In genomic region chr19:5014961-5015398, GRCm38 (mm10) we compare ENCODE assay signal across 10 mouse cellular contexts. TPM values are rescaled to one million over a fixed set of nuclear protein-coding genes. Genes with fewer than 3 reads are reported as not detected.
DNase-seq lines count a peak whose midpoint lies in the region; ATAC-seq and TF ChIP-seq lines count a peak whose summit lies in the region.
"Had no signal": no experiment of that assay in that cellular context is flagged by ENCODE, and none has a peak within 500 bp of the region (broad histone marks: within the 10 kb centered on the region; RNA-seq: fewer than 3 reads in every experiment).

No protein-coding gene starts in this region.

- no peak overlapping the region for H3K4me2 ChIP-seq in midbrain, postnatal 0 days (ENCODE audit: low read depth, low read length, poor library complexity, severe bottlenecking)
- H3K4me2 ChIP-seq: hindbrain, embryonic 15.5 days had no signal

- 12% methylated on average over 8 of the region's 8 CpGs for WGBS in midbrain, postnatal 0 days

- H3K4me3 ChIP-seq in midbrain, postnatal 0 days (ENCODE audit: low read depth, low read length) = no peak overlapping the region
- H3K4me3 ChIP-seq: hindbrain, embryonic 15.5 days had no signal

- intact Hi-C loops in left cerebral cortex, postnatal 4 days (cut with DNase I) = no loop called here
- intact Hi-C loops in left cerebral cortex, postnatal 25 days (cut with DNase I) = loop anchor here (5.0 kb wide), 2 partner anchors 33 to 57 kb away; no protein-coding TSS in a partner anchor
- intact Hi-C loops in heart, postnatal 14 days (cut with DNase I) = loop anchor here (5.0 kb wide), 1 partner anchor 57 kb away; no protein-coding TSS in a partner anchor

- peak; percentile 47 for DNase-seq in adrenal gland, postnatal 14 days
- DNase-seq in adrenal gland, postnatal 4 days (ENCODE audit: low spot score in 2 of 2) = no peak
- DNase-seq in left cerebral cortex, postnatal 4 days = peak; percentile 22
- DNase-seq in left cerebral cortex, postnatal 25 days (ENCODE audit: low spot score in 2 of 2) = no peak
- DNase-seq in T-cell, adult 2 months (ENCODE audit: low spot score) = peak; percentile 35
- peak; percentile 20 to 37 for DNase-seq in heart, postnatal 14 days
- peak; percentile 49 for DNase-seq in midbrain, postnatal 0 days (ENCODE audit: low spot score)
- no peak for DNase-seq in urinary bladder, adult 18-20 months (ENCODE audit: low spot score in 2 of 2)

- H3K4me1 ChIP-seq in midbrain, postnatal 0 days (ENCODE audit: insufficient read depth, low read length) = no peaks in the 10 kb centered on the region
- H3K4me1 ChIP-seq: hindbrain, embryonic 15.5 days had no signal

- H3K9ac ChIP-seq in midbrain, postnatal 0 days (replicated peaks; ENCODE audit: low read length, poor library complexity, severe bottlenecking) = no peak overlapping the region
- H3K9ac ChIP-seq: hindbrain, embryonic 15.5 days had no signal

- no peak for ATAC-seq in midbrain, postnatal 0 days (ENCODE audit: low FRiP score)

- H3K36me3 ChIP-seq in midbrain, postnatal 0 days (ENCODE audit: insufficient read depth, low read length) = no peaks in the 10 kb centered on the region
- H3K36me3 ChIP-seq: hindbrain, embryonic 15.5 days had no signal

- no peak overlapping the region for H3K27ac ChIP-seq in midbrain, postnatal 0 days (ENCODE audit: low read depth, low read length)
- H3K27ac ChIP-seq: hindbrain, embryonic 15.5 days had no signal

- no peaks in the 10 kb centered on the region; the same call in 1 of the 2 replicates for H3K27me3 ChIP-seq in midbrain, postnatal 0 days (ENCODE audit: insufficient read depth, low read length)
- H3K27me3 ChIP-seq: hindbrain, embryonic 15.5 days had no signal

- no peaks in the 10 kb centered on the region for H3K9me3 ChIP-seq in midbrain, postnatal 0 days (ENCODE audit: low read length)
- H3K9me3 ChIP-seq: hindbrain, embryonic 15.5 days had no signal

- TF ChIP-seq CTCF in midbrain, postnatal 0 days (IDR thresholded peaks at IDR 0.05) = peak; percentile 70

RNA-seq across cellular contexts. Expression of gene Slc29a2, which starts 8.7 kb away (rescaled TPM):
- total RNA-seq in adrenal gland, postnatal 14 days (2021) = 2.3 and 4.4 TPM in 2 replicates
- total RNA-seq in adrenal gland, postnatal 4 days (2021) = 1 to 10 TPM; 6.6 to 7.2 TPM
- total RNA-seq in left cerebral cortex, postnatal 4 days (2021) = 10 to 100 TPM; 29.5 to 32.1 TPM
- total RNA-seq in left cerebral cortex, postnatal 25 days (2021) = 10 to 100 TPM; 14.1 to 15.0 TPM
- 10 to 100 TPM; 15.2 to 15.3 TPM for total RNA-seq in heart, postnatal 14 days (2021)
- 21.4 and 30.2 TPM in 2 replicates for total RNA-seq in midbrain, postnatal 0 days (2014; rRNA removed)
- polyA plus RNA-seq in midbrain, postnatal 0 days (2015; fragmentation: Nextera tagmentation; extraction: Ambion mirVana) = 19.1 and 21.1 TPM in 2 replicates
- total RNA-seq: neutrophil, adult 5-6 weeks had no signal

RNA-seq across cellular contexts. Expression of gene B4gat1, which starts 23.6 kb away (rescaled TPM):
- total RNA-seq in adrenal gland, postnatal 14 days (2021) = 28.2 and 29.4 TPM in 2 replicates
- 10 to 100 TPM; 48.0 to 49.0 TPM for total RNA-seq in adrenal gland, postnatal 4 days (2021)
- 10 to 100 TPM; 64.1 to 76.4 TPM for total RNA-seq in left cerebral cortex, postnatal 4 days (2021)
- 100 to 1,000 TPM; 126 to 132 TPM for total RNA-seq in left cerebral cortex, postnatal 25 days (2021)
- total RNA-seq in heart, postnatal 14 days (2021) = 10 to 100 TPM; 40.8 to 44.4 TPM
- 136 and 143 TPM in 2 replicates for total RNA-seq in midbrain, postnatal 0 days (2014; rRNA removed)
- polyA plus RNA-seq in midbrain, postnatal 0 days (2015; fragmentation: Nextera tagmentation; extraction: Ambion mirVana) = 172 and 177 TPM in 2 replicates

RNA-seq across cellular contexts. Expression of gene AC124502.3, which starts 23.7 kb away (rescaled TPM):
- 0.56 and 1.5 TPM in 2 replicates for total RNA-seq in adrenal gland, postnatal 14 days (2021)
- 1 to 10 TPM; 1.3 to 2.0 TPM for total RNA-seq in adrenal gland, postnatal 4 days (2021)
- 1 to 10 TPM; 5.3 to 5.5 TPM for total RNA-seq in left cerebral cortex, postnatal 4 days (2021)
- 1 to 10 TPM; 3.6 to 5.2 TPM for total RNA-seq in left cerebral cortex, postnatal 25 days (2021)
- 1 to 10 TPM in 1 of 2 experiments, under 1 TPM in 1; 0.98 to 1.8 TPM for total RNA-seq in heart, postnatal 14 days (2021)
- 3.8 and 12.5 TPM in 2 replicates for total RNA-seq in midbrain, postnatal 0 days (2014; rRNA removed)
- polyA plus RNA-seq in midbrain, postnatal 0 days (2015; fragmentation: Nextera tagmentation; extraction: Ambion mirVana) = 2.2 and 3.7 TPM in 2 replicates

RNA-seq across cellular contexts. Expression of gene Npas4, which starts 24.9 kb away (rescaled TPM):
- total RNA-seq in adrenal gland, postnatal 14 days (2021) = 0.26 TPM in 2 replicates
- under 1 TPM; 0.71 to 0.78 TPM for total RNA-seq in adrenal gland, postnatal 4 days (2021)
- 1 to 10 TPM; 5.5 to 6.8 TPM for total RNA-seq in left cerebral cortex, postnatal 4 days (2021)
- 10 to 100 TPM; 12.4 to 24.4 TPM for total RNA-seq in left cerebral cortex, postnatal 25 days (2021)
- total RNA-seq in heart, postnatal 14 days (2021) = not detected
- 3.4 and 5.9 TPM in 2 replicates for total RNA-seq in midbrain, postnatal 0 days (2014; rRNA removed)
- 0.36 and 0.43 TPM in 2 replicates for polyA plus RNA-seq in midbrain, postnatal 0 days (2015; fragmentation: Nextera tagmentation; extraction: Ambion mirVana)
- total RNA-seq: neutrophil, adult 5-6 weeks had no signal

RNA-seq across cellular contexts. Expression of gene Brms1, which starts 26.2 kb away (rescaled TPM):
- 23.9 and 26.3 TPM in 2 replicates for total RNA-seq in adrenal gland, postnatal 14 days (2021)
- total RNA-seq in adrenal gland, postnatal 4 days (2021) = 10 to 100 TPM; 29.6 to 35.1 TPM
- 10 to 100 TPM; 14.5 to 15.5 TPM for total RNA-seq in left cerebral cortex, postnatal 4 days (2021)
- total RNA-seq in left cerebral cortex, postnatal 25 days (2021) = 10 to 100 TPM; 20.2 to 23.6 TPM
- 10 to 100 TPM; 12.9 to 14.8 TPM for total RNA-seq in heart, postnatal 14 days (2021)
- total RNA-seq in midbrain, postnatal 0 days (2014; rRNA removed) = 2.1 TPM in 1 of 2 replicates, not detected in the other
- 14.3 and 15.3 TPM in 2 replicates for polyA plus RNA-seq in midbrain, postnatal 0 days (2015; fragmentation: Nextera tagmentation; extraction: Ambion mirVana)

Comparison
In these comparisons a context has a peak if more than half of its experiments do, and no peak if none do; other contexts are left out.
1. DNase-seq: peak in adrenal gland, postnatal 14 days (single experiment), left cerebral cortex, postnatal 4 days (single experiment), T-cell, adult 2 months (single experiment), heart, postnatal 14 days (2 of 2) and midbrain, postnatal 0 days (single experiment); none in adrenal gland, postnatal 4 days (0 of 2), left cerebral cortex, postnatal 25 days (0 of 2) and urinary bladder, adult 18-20 months (0 of 2).